ENCODE assay signal across 18 mouse cellular contexts in genomic region chr11:35602586-35602985, GRCm38 (mm10).
DNase-seq lines count a peak whose midpoint lies in the region; ATAC-seq lines count a peak whose summit lies in the region.
"Had no signal": no experiment of that assay in that cellular context is flagged by ENCODE, and none has a peak within 500 bp of the region (broad histone marks: within the 10 kb centered on the region; RNA-seq: fewer than 3 reads in every experiment).

No protein-coding gene starts in this region.

- no peak for ATAC-seq in hindbrain, embryonic 12.5 days (ENCODE audit: low FRiP score)
- ATAC-seq in hindbrain, embryonic 11.5 days (ENCODE audit: low FRiP score), result no peak
- ATAC-seq in kidney, embryonic 16.5 days (ENCODE audit: low FRiP score, low TSS enrichment), result peak; percentile 47; the same call in 1 of the 2 replicates
- no peak for ATAC-seq in midbrain, embryonic 13.5 days
- ATAC-seq in midbrain, embryonic 16.5 days, result no peak
- ATAC-seq: activated CD4-positive, CD25-positive, alpha-beta regulatory T cell, adult 4 months; forebrain, embryonic 13.5 days; forebrain, postnatal 0 days; Patski had no signal

- H3K27ac ChIP-seq in hindbrain, embryonic 12.5 days, result 0 out of 2 replicates have a peak overlapping the region, but pooled peaks have one; percentile 60
- H3K27ac ChIP-seq in hindbrain, embryonic 11.5 days (ENCODE audit: low read depth, low read length), result no peak overlapping the region
- no peak overlapping the region for H3K27ac ChIP-seq in kidney, embryonic 16.5 days (ENCODE audit: low read length)
- H3K27ac ChIP-seq in midbrain, embryonic 13.5 days, result 0 out of 2 replicates have a peak overlapping the region, but pooled peaks have one; percentile 4
- no peak overlapping the region for H3K27ac ChIP-seq in midbrain, embryonic 16.5 days (ENCODE audit: low read length)
- H3K27ac ChIP-seq: embryonic facial prominence, embryonic 13.5 days; forebrain, embryonic 13.5 days; hindbrain, embryonic 15.5 days had no signal

- no peaks in the 10 kb centered on the region for H3K27me3 ChIP-seq in hindbrain, embryonic 12.5 days
- no peaks in the 10 kb centered on the region for H3K27me3 ChIP-seq in hindbrain, embryonic 11.5 days (ENCODE audit: control insufficient read depth, insufficient read depth, low read length)
- H3K27me3 ChIP-seq in kidney, embryonic 16.5 days (ENCODE audit: insufficient read depth, low read length), result no peaks in the 10 kb centered on the region
- peaks cover 9% of the 10 kb centered on the region; the same call in 1 of the 2 replicates for H3K27me3 ChIP-seq in midbrain, embryonic 13.5 days
- H3K27me3 ChIP-seq in midbrain, embryonic 16.5 days (ENCODE audit: control insufficient read depth, insufficient read depth, low read depth, low read length), result peaks cover 4% of the 10 kb centered on the region
- H3K27me3 ChIP-seq: heart, embryonic 12.5 days; hindbrain, embryonic 15.5 days had no signal

- no peak overlapping the region for H3K4me3 ChIP-seq in hindbrain, embryonic 12.5 days
- H3K4me3 ChIP-seq in hindbrain, embryonic 11.5 days (ENCODE audit: low read depth, low read length), result no peak overlapping the region
- no peak overlapping the region for H3K4me3 ChIP-seq in kidney, embryonic 16.5 days (ENCODE audit: low read length)
- no peak overlapping the region for H3K4me3 ChIP-seq in midbrain, embryonic 13.5 days (replicated peaks)
- no peak overlapping the region for H3K4me3 ChIP-seq in midbrain, embryonic 16.5 days (ENCODE audit: low read depth, low read length)
- H3K4me3 ChIP-seq: embryonic facial prominence, embryonic 13.5 days; forebrain, embryonic 13.5 days; heart, embryonic 12.5 days; hindbrain, embryonic 15.5 days had no signal

- H3K9me3 ChIP-seq in hindbrain, embryonic 12.5 days (replicated peaks), result no peaks in the 10 kb centered on the region
- no peaks in the 10 kb centered on the region for H3K9me3 ChIP-seq in hindbrain, embryonic 11.5 days (ENCODE audit: control insufficient read depth, low read length)
- no peaks in the 10 kb centered on the region; the same call in 1 of the 2 replicates for H3K9me3 ChIP-seq in kidney, embryonic 16.5 days (ENCODE audit: low read length)
- no peaks in the 10 kb centered on the region for H3K9me3 ChIP-seq in midbrain, embryonic 13.5 days
- H3K9me3 ChIP-seq in midbrain, embryonic 16.5 days (replicated peaks; ENCODE audit: control insufficient read depth, low read length, poor library complexity, severe bottlenecking), result no peaks in the 10 kb centered on the region
- H3K9me3 ChIP-seq: embryonic facial prominence, embryonic 13.5 days; forebrain, embryonic 13.5 days; heart, embryonic 12.5 days; hindbrain, embryonic 15.5 days had no signal

- H3K4me1 ChIP-seq in hindbrain, embryonic 12.5 days, result peaks cover 51% of the 10 kb centered on the region
- peaks cover 4% of the 10 kb centered on the region for H3K4me1 ChIP-seq in hindbrain, embryonic 11.5 days (replicated peaks; ENCODE audit: control insufficient read depth, insufficient read depth, low read length)
- 0 out of 2 replicates have a peak, but pooled peaks cover 17% of the 10 kb centered on the region for H3K4me1 ChIP-seq in kidney, embryonic 16.5 days (ENCODE audit: insufficient read depth, low read length)
- H3K4me1 ChIP-seq in midbrain, embryonic 13.5 days (replicated peaks), result peaks cover 57% of the 10 kb centered on the region
- peaks cover 13% of the 10 kb centered on the region for H3K4me1 ChIP-seq in midbrain, embryonic 16.5 days (ENCODE audit: control insufficient read depth, insufficient read depth, low read length)

- no peaks in the 10 kb centered on the region for H3K36me3 ChIP-seq in hindbrain, embryonic 12.5 days
- H3K36me3 ChIP-seq in hindbrain, embryonic 11.5 days (ENCODE audit: control insufficient read depth, insufficient read depth, low read length), result no peaks in the 10 kb centered on the region
- H3K36me3 ChIP-seq in kidney, embryonic 16.5 days (ENCODE audit: insufficient read depth, low read length), result peaks cover 3% of the 10 kb centered on the region; the same call in 1 of the 2 replicates
- no peaks in the 10 kb centered on the region for H3K36me3 ChIP-seq in midbrain, embryonic 13.5 days
- H3K36me3 ChIP-seq in midbrain, embryonic 16.5 days (ENCODE audit: control insufficient read depth, insufficient read depth, low read length), result no peaks in the 10 kb centered on the region
- H3K36me3 ChIP-seq: heart, embryonic 12.5 days; hindbrain, embryonic 15.5 days had no signal

- no peak for DNase-seq in hindbrain, embryonic 11.5 days (ENCODE audit: low spot score)
- no peak for DNase-seq in kidney, postnatal 25 days
- DNase-seq: adrenal gland, postnatal 14 days; cerebellum, adult 11-12 months; cerebellum, adult 9-10 months; cerebellum, postnatal 25 days; gastrocnemius, postnatal 14 days had no signal

- no peak overlapping the region for H3K9ac ChIP-seq in hindbrain, embryonic 12.5 days
- H3K9ac ChIP-seq in hindbrain, embryonic 11.5 days (ENCODE audit: low read depth, low read length), result no peak overlapping the region
- H3K9ac ChIP-seq in kidney, embryonic 16.5 days (replicated peaks; ENCODE audit: low read length), result no peak overlapping the region
- H3K9ac ChIP-seq in midbrain, embryonic 13.5 days (replicated peaks), result no peak overlapping the region
- no peak overlapping the region for H3K9ac ChIP-seq in midbrain, embryonic 16.5 days (ENCODE audit: low read depth, low read length)
- H3K9ac ChIP-seq: embryonic facial prominence, embryonic 13.5 days; forebrain, embryonic 13.5 days; forebrain, postnatal 0 days; heart, embryonic 12.5 days; hindbrain, embryonic 15.5 days had no signal

- H3K4me2 ChIP-seq in hindbrain, embryonic 12.5 days (replicated peaks), result no peak overlapping the region
- H3K4me2 ChIP-seq in hindbrain, embryonic 11.5 days (replicated peaks; ENCODE audit: low read depth, low read length), result no peak overlapping the region
- no peak overlapping the region for H3K4me2 ChIP-seq in kidney, embryonic 16.5 days (replicated peaks; ENCODE audit: low read depth, low read length)
- H3K4me2 ChIP-seq in midbrain, embryonic 13.5 days (replicated peaks), result no peak overlapping the region
- H3K4me2 ChIP-seq in midbrain, embryonic 16.5 days (ENCODE audit: low read length), result no peak overlapping the region
- H3K4me2 ChIP-seq: embryonic facial prominence, embryonic 13.5 days; forebrain, embryonic 13.5 days; heart, embryonic 12.5 days; hindbrain, embryonic 15.5 days had no signal

- 70% methylated on average over 10 of the region's 10 CpGs for WGBS in hindbrain, embryonic 12.5 days
- 75% methylated on average over 10 of the region's 10 CpGs for WGBS in hindbrain, embryonic 11.5 days
- 50% methylated on average over 10 of the region's 10 CpGs for WGBS in kidney, embryonic 16.5 days
- WGBS in midbrain, embryonic 13.5 days, result 71% methylated on average over 10 of the region's 10 CpGs
- 74% methylated on average over 10 of the region's 10 CpGs for WGBS in midbrain, embryonic 16.5 days

Comparison
In these comparisons a context has a peak if more than half of its experiments do, and no peak if none do; other contexts are left out.
1. H3K27ac ChIP-seq: peak in hindbrain, embryonic 12.5 days (single experiment) and midbrain, embryonic 13.5 days (single experiment); none in hindbrain, embryonic 11.5 days (single experiment), kidney, embryonic 16.5 days (single experiment) and midbrain, embryonic 16.5 days (single experiment).